Mouse (Mus musculus) cortical plate, adult 2 months (tissue): Measurements from ENCODE around the gene Riiad1.

Source experiments
- CTCF ChIP-seq: fragments of 200-500 bp; IDR thresholded peaks from 2 replicates; pipeline ENCODE4 v1.5.1; 2011; ENCODE audit warnings: mild to moderate bottlenecking, control low read depth, low read length; ENCODE audit not compliant: insufficient read depth; ENCODE audit errors: extremely low read depth
- POLR2A ChIP-seq: fragments of 200-500 bp; IDR thresholded peaks from 2 replicates; pipeline ENCODE4 v1.6.1; 2011; ENCODE audit warnings: mild to moderate bottlenecking, low read length, control low read depth; ENCODE audit not compliant: insufficient read depth; ENCODE audit errors: extremely low read depth

DNA sequence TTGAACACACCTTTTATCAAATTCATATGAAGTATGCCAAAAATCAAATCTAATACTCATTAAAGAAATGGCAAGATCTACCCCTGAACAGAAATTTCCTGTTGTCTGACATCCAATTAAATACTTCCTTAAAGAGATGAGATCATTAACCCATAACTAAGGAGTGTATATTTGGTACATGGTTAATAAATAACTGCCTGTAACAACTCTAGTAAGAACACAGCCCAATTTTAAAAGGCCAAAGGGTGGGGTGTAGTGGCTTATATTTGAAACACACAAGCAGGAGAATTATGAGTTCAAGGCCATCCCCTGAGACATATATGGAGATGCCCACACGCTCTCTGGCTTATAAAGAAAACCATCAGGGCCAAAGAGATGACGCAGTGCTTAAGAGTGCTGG, 30.8 kb downstream of the Riiad1 start:
- TF ChIP-seq CTCF (no peak), POLR2A (no peak)
